In genomic region chr7:141176173-141176572, GRCm38 (mm10) we compare ENCODE assay signal across 8 mouse cellular contexts. TPM values are rescaled to one million over a fixed set of nuclear protein-coding genes. Genes with fewer than 3 reads are reported as not detected.
DNase-seq lines count a peak whose midpoint lies in the region; ATAC-seq and TF ChIP-seq lines count a peak whose summit lies in the region.

No protein-coding gene starts in this region.

- H3K4me3 ChIP-seq in kidney, adult 2 months (ENCODE audit: insufficient read depth, low read depth, low read length), result no peak overlapping the region
- no peak overlapping the region for H3K4me3 ChIP-seq in kidney, embryonic 15.5 days (replicated peaks)
- no peak overlapping the region for H3K4me3 ChIP-seq in liver, adult 2 months (ENCODE audit: insufficient read depth, low read depth, low read length)
- H3K4me3 ChIP-seq in neural tube, embryonic 12.5 days, result no peak overlapping the region

- no peak for TF ChIP-seq POLR2A in kidney, adult 2 months (IDR thresholded peaks at IDR 0.05; ENCODE audit: low read depth, low read length)
- TF ChIP-seq POLR2A in liver, adult 2 months (IDR thresholded peaks at IDR 0.05; ENCODE audit: extremely low read depth, insufficient read depth, low read length), result no peak

- 2% methylated on average over 8 of the region's 8 CpGs for WGBS in kidney, adult 2 months
- 2% methylated on average over 8 of the region's 8 CpGs for WGBS in kidney, embryonic 15.5 days
- 3% methylated on average over 8 of the region's 8 CpGs for WGBS in liver, adult 2 months
- 2% methylated on average over 8 of the region's 8 CpGs for WGBS in neural tube, embryonic 12.5 days

- H3K9ac ChIP-seq in kidney, embryonic 15.5 days, result no peak overlapping the region
- H3K9ac ChIP-seq in liver, adult 2 months (ENCODE audit: low read depth, low read length), result no peak overlapping the region
- H3K9ac ChIP-seq in neural tube, embryonic 12.5 days, result 0 out of 2 replicates have a peak overlapping the region, but pooled peaks have one; percentile 26

- H3K4me2 ChIP-seq in kidney, embryonic 15.5 days, result no peak overlapping the region
- no peak overlapping the region for H3K4me2 ChIP-seq in neural tube, embryonic 12.5 days (replicated peaks)

- DNase-seq in kidney, adult 2 months, result peak; percentile 93
- DNase-seq in cerebellum, postnatal 14 days, result peak; percentile 94
- DNase-seq in gastrocnemius, adult 8-10 months (ENCODE audit: low spot score in 2 of 2), result peak; percentile 77
- DNase-seq in kidney, adult 9 months, result peak; percentile 93
- peak; percentile 73 for DNase-seq in liver, adult 2 months (ENCODE audit: extremely low read depth, low read depth, low spot score)
- DNase-seq in testis, postnatal 10 days (ENCODE audit: low spot score), result peak; percentile 92

- no peak overlapping the region for H3K27ac ChIP-seq in kidney, adult 2 months (ENCODE audit: insufficient read depth, low read depth, low read length)
- no peak overlapping the region for H3K27ac ChIP-seq in kidney, embryonic 15.5 days
- no peak overlapping the region for H3K27ac ChIP-seq in liver, adult 2 months (replicated peaks; ENCODE audit: insufficient read depth, low read depth, low read length)
- no peak overlapping the region for H3K27ac ChIP-seq in neural tube, embryonic 12.5 days

- H3K27me3 ChIP-seq in kidney, adult 2 months (replicated peaks; ENCODE audit: control insufficient read depth, insufficient read depth, low read length), result no peaks in the 10 kb centered on the region
- H3K27me3 ChIP-seq in kidney, embryonic 15.5 days, result no peaks in the 10 kb centered on the region; the same call in 1 of the 2 replicates
- H3K27me3 ChIP-seq in liver, adult 2 months (ENCODE audit: control insufficient read depth, insufficient read depth, low read length), result no peaks in the 10 kb centered on the region
- H3K27me3 ChIP-seq in neural tube, embryonic 12.5 days (replicated peaks), result no peaks in the 10 kb centered on the region

- H3K36me3 ChIP-seq in kidney, adult 2 months (ENCODE audit: control insufficient read depth, insufficient read depth, low read length), result no peaks in the 10 kb centered on the region
- H3K36me3 ChIP-seq in kidney, embryonic 15.5 days, result no peaks in the 10 kb centered on the region
- no peaks in the 10 kb centered on the region for H3K36me3 ChIP-seq in liver, adult 2 months (ENCODE audit: control insufficient read depth, insufficient read depth, low read length)
- H3K36me3 ChIP-seq in neural tube, embryonic 12.5 days, result no peaks in the 10 kb centered on the region

- no peaks in the 10 kb centered on the region; the same call in 1 of the 2 replicates for H3K79me2 ChIP-seq in liver, adult 2 months (ENCODE audit: control insufficient read depth, insufficient read depth, low read length)

- ATAC-seq in kidney, embryonic 15.5 days (replicated peaks; ENCODE audit: low FRiP score), result no peak
- no peak for ATAC-seq in neural tube, embryonic 12.5 days (ENCODE audit: low FRiP score, low read depth)

- H3K9me3 ChIP-seq in kidney, embryonic 15.5 days (replicated peaks), result no peaks in the 10 kb centered on the region
- H3K9me3 ChIP-seq in neural tube, embryonic 12.5 days, result no peaks in the 10 kb centered on the region

- peak; percentile 98 for TF ChIP-seq CTCF in kidney, adult 2 months (conservative IDR thresholded peaks at IDR 0.05; ENCODE audit: insufficient read depth, insufficient read length, low read depth, low read length)
- peak; percentile 97 for TF ChIP-seq CTCF in liver, adult 2 months (IDR thresholded peaks at IDR 0.05; ENCODE audit: low read depth, low read length)

- peaks cover 8% of the 10 kb centered on the region; the same call in 1 of the 2 replicates for H3K4me1 ChIP-seq in kidney, adult 2 months (ENCODE audit: control insufficient read depth, insufficient read depth, low read length)
- H3K4me1 ChIP-seq in kidney, embryonic 15.5 days, result peaks cover 15% of the 10 kb centered on the region
- peaks cover 7% of the 10 kb centered on the region; the same call in 1 of the 2 replicates for H3K4me1 ChIP-seq in liver, adult 2 months (ENCODE audit: control insufficient read depth, insufficient read depth, low read length)
- H3K4me1 ChIP-seq in neural tube, embryonic 12.5 days, result peaks cover 10% of the 10 kb centered on the region

RNA-seq across cellular contexts. Expression of gene Rnh1, which starts 3.5 kb away (rescaled TPM):
- polyA plus RNA-seq in kidney, adult 2 months (2012; rRNA removed), result 159 and 190 TPM in 2 replicates
- 115 and 122 TPM in 2 replicates for polyA plus RNA-seq in kidney, embryonic 15.5 days (2015; fragmentation: Nextera tagmentation; extraction: Ambion mirVana)
- total RNA-seq in gastrocnemius, adult 8-10 months (2022), result 10 to 100 TPM; 51.3 to 63.6 (median 53.6) TPM
- 106 and 108 TPM in 2 replicates for total RNA-seq in liver, adult 2 months (2014; rRNA removed)
- 134 and 136 TPM in 2 replicates for polyA plus RNA-seq in liver, adult 2 months (2012; rRNA removed)
- polyA plus RNA-seq in neural tube, embryonic 12.5 days (2016; fragmentation: Nextera tagmentation; extraction: Ambion mirVana), result 56.9 and 60.9 TPM in 2 replicates

RNA-seq across cellular contexts. Expression of gene Hras, which starts 17.6 kb away (rescaled TPM):
- 93.5 and 96.0 TPM in 2 replicates for polyA plus RNA-seq in kidney, adult 2 months (2012; rRNA removed)
- 92.1 and 98.0 TPM in 2 replicates for polyA plus RNA-seq in kidney, embryonic 15.5 days (2015; fragmentation: Nextera tagmentation; extraction: Ambion mirVana)
- total RNA-seq in gastrocnemius, adult 8-10 months (2022), result 100 to 1,000 TPM; 112 to 158 (median 132) TPM
- 37.6 and 53.8 TPM in 2 replicates for total RNA-seq in liver, adult 2 months (2014; rRNA removed)
- polyA plus RNA-seq in liver, adult 2 months (2012; rRNA removed), result 50.4 and 58.9 TPM in 2 replicates
- 114 and 121 TPM in 2 replicates for polyA plus RNA-seq in neural tube, embryonic 12.5 days (2016; fragmentation: Nextera tagmentation; extraction: Ambion mirVana)

RNA-seq across cellular contexts. Expression of gene Lrrc56, which starts 17.8 kb away (rescaled TPM):
- polyA plus RNA-seq in kidney, adult 2 months (2012; rRNA removed), result 9.6 and 13.5 TPM in 2 replicates
- polyA plus RNA-seq in kidney, embryonic 15.5 days (2015; fragmentation: Nextera tagmentation; extraction: Ambion mirVana), result 10.3 and 13.9 TPM in 2 replicates
- total RNA-seq in gastrocnemius, adult 8-10 months (2022), result 1 to 10 TPM; 1.4 to 2.5 (median 2.0) TPM
- 1.8 and 2.1 TPM in 2 replicates for total RNA-seq in liver, adult 2 months (2014; rRNA removed)
- 4.4 and 4.8 TPM in 2 replicates for polyA plus RNA-seq in liver, adult 2 months (2012; rRNA removed)
- 11.2 TPM in 2 replicates for polyA plus RNA-seq in neural tube, embryonic 12.5 days (2016; fragmentation: Nextera tagmentation; extraction: Ambion mirVana)

RNA-seq across cellular contexts. Expression of gene Lmntd2, which starts 37.7 kb away (rescaled TPM):
- 5.7 and 6.0 TPM in 2 replicates for polyA plus RNA-seq in kidney, adult 2 months (2012; rRNA removed)
- polyA plus RNA-seq in kidney, embryonic 15.5 days (2015; fragmentation: Nextera tagmentation; extraction: Ambion mirVana), result 3.4 and 3.5 TPM in 2 replicates
- not detected for total RNA-seq in gastrocnemius, adult 8-10 months (2022)
- 0.47 and 0.83 TPM in 2 replicates for total RNA-seq in liver, adult 2 months (2014; rRNA removed)
- polyA plus RNA-seq in liver, adult 2 months (2012; rRNA removed), result 1.4 and 2.2 TPM in 2 replicates
- 2.5 and 3.8 TPM in 2 replicates for polyA plus RNA-seq in neural tube, embryonic 12.5 days (2016; fragmentation: Nextera tagmentation; extraction: Ambion mirVana)

RNA-seq across cellular contexts. Expression of gene Rassf7, which starts 39.5 kb away (rescaled TPM):
- 59.1 and 72.2 TPM in 2 replicates for polyA plus RNA-seq in kidney, adult 2 months (2012; rRNA removed)
- 57.5 and 66.9 TPM in 2 replicates for polyA plus RNA-seq in kidney, embryonic 15.5 days (2015; fragmentation: Nextera tagmentation; extraction: Ambion mirVana)
- total RNA-seq in gastrocnemius, adult 8-10 months (2022), result under 1 TPM in 2 of 4 experiments, not detected in 2; 0.38 to 0.56 TPM
- total RNA-seq in liver, adult 2 months (2014; rRNA removed), result 21.6 and 22.5 TPM in 2 replicates
- 49.1 and 53.3 TPM in 2 replicates for polyA plus RNA-seq in liver, adult 2 months (2012; rRNA removed)
- 37.1 and 38.7 TPM in 2 replicates for polyA plus RNA-seq in neural tube, embryonic 12.5 days (2016; fragmentation: Nextera tagmentation; extraction: Ambion mirVana)
